Mouse (Mus musculus) ZHBTc4 (cell line): ENCODE data around the gene Fdxr.

Experiments used
- DNase-seq: peaks from one replicate; pipeline ENCODE4 v3.0.0-alpha.2; 2011; ENCODE audit warnings: low read depth, low spot score

Fdxr gene

GRCm38 (mm10) chr11:115242746-115243145, 34.1 kb downstream of the Fdxr start:
- no peak for DNase-seq

DNA sequence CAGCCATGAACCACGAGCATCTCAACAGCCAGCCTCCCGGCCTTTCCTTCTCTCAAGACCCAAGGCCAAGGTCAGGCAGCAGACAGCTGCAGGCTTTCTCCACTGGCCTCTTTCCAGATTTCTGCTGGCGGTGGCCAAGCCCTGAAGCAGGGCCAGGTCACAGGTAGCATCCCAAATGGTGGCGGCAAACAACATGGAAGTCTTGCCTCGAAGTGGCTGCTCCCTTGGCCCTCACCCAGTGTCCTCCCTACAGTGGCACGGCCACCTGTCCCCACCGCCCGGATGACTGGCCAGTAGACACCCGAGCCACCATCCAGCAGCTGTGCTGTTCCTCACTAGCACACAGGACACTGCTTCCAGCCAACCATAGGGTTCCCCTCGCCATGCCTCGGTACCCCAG, 35.4 kb downstream of the Fdxr start:
- no peak for DNase-seq

DNA sequence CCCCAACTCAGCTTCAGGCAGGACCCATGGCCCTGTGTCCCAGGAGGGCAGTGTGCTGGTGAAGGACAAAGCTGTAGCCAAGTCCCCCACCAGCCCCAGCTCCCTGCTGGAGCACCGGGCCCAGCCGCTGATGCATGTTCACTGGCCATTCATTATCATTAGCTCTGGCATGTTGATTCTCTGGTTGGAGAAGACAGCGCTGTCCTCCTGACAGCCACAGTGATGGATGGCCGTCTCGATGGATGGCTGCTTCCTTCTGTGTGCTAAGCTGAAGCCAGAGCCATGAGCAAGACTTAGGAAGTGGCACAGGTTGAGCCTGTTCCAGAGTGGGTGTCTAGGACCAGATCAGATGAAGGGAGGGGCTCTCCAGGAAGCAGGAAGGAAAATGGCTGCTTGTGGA, 40.3 kb downstream of the Fdxr start:
- DNase-seq, result no peak

GRCm38 (mm10) chr11:115234320-115235044, 42.4 kb downstream of the Fdxr start:
- DNase-seq, result no peak

- no peak for DNase-seq
These were observed 43.1 kb downstream of the Fdxr start for GRCm38 (mm10) chr11:115233526-115234290.

- no peak for DNase-seq
These were observed 44.0 kb downstream of the Fdxr start for GRCm38 (mm10) chr11:115232889-115233288.

GRCm38 (mm10) chr11:115231924-115232323, 44.9 kb downstream of the Fdxr start:
- no peak for DNase-seq

- DNase-seq, result no peak
These were observed 45.5 kb downstream of the Fdxr start for GRCm38 (mm10) chr11:115231168-115231915.

- DNase-seq, result peak; percentile 92
These were observed 47.6 kb downstream of the Fdxr start for GRCm38 (mm10) chr11:115229021-115229930.

GRCm38 (mm10) chr11:115228430-115228829, 48.4 kb downstream of the Fdxr start:
- DNase-seq, result no peak

GRCm38 (mm10) chr11:115227640-115228039, 49.2 kb downstream of the Fdxr start:
- no peak for DNase-seq

GRCm38 (mm10) chr11:115226811-115227491, 49.9 kb downstream of the Fdxr start:
- peak; percentile 60 for DNase-seq

GRCm38 (mm10) chr11:115225301-115225700, 51.5 kb downstream of the Fdxr start:
- no peak for DNase-seq

- peak; percentile 82 for DNase-seq
These were observed 52.0 kb downstream of the Fdxr start for GRCm38 (mm10) chr11:115224889-115225288.

DNA sequence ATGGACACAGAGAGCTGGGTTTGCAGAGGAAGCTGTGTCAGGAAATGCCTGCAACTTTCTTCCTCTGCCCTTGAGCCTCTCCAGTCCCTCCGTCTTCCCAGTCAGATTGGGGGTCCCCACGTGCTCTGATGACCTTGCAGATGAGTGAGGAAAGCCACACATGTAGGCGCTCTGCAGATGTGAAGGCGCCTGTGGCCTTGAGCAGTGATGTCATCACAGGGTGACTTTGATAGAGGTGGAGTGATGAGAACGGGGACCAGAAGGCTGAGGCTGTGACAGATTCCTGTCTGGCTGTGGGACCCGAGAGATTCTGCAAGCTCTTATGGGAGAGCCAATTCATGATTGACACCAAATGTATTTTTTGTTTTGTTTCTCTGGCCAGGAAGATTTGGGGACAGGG, 53.0 kb downstream of the Fdxr start:
- no peak for DNase-seq

GRCm38 (mm10) chr11:115223451-115223850, 53.4 kb downstream of the Fdxr start:
- no peak for DNase-seq

- no peak for DNase-seq
These were observed 54.3 kb downstream of the Fdxr start for GRCm38 (mm10) chr11:115222570-115222969.

- no peak for DNase-seq
These were observed 54.8 kb downstream of the Fdxr start for GRCm38 (mm10) chr11:115222077-115222476.

GRCm38 (mm10) chr11:115219685-115220084, 57.2 kb downstream of the Fdxr start:
- peak; percentile 29 for DNase-seq

- peak; percentile 65 for DNase-seq
These were observed 57.6 kb downstream of the Fdxr start for GRCm38 (mm10) chr11:115219263-115219662.
